Mouse (Mus musculus): ENCODE measurements around the gene Smok2b.
"Not testable (repeated sequence)": the region's sequence is repeated elsewhere in the genome, so short reads cannot be mapped to it uniquely, and the experiment has no call there.

The Smok2b gene

GRCm38 (mm10) chr17:13240807-13241727, 11.0 kb downstream of the Smok2b start:
- not testable (repeated sequence) for DNase-seq (ENCODE audit: low spot score)

- not testable (repeated sequence) for DNase-seq (ENCODE audit: low spot score)
Observed at GRCm38 (mm10) chr17:13254786-13255185, 24.7 kb downstream of the Smok2b start.
